Mouse (Mus musculus) midbrain, postnatal 0 days (tissue): ENCODE measurements around the gene D130043K22Rik. TPM values are rescaled to one million over a fixed set of nuclear protein-coding genes. Genes with fewer than 3 reads are reported as not detected.

Source experiments
- ATAC-seq: fragments of 200-750 bp; cut with Nextera tagmentation; 2 replicates; pipeline ENCODE4 v1.8.0; 2017; ENCODE audit warnings: moderate number of reproducible peaks, mild to moderate bottlenecking, moderate TSS enrichment, moderate library complexity; ENCODE audit not compliant: low FRiP score
- DNase-seq: peaks from one replicate; pipeline ENCODE4 v3.0.0-alpha.2; 2015; ENCODE audit warnings: low spot score
- H3K27ac ChIP-seq: fragments of 300-500 bp; sonication (generic); 2 replicates; pipeline ENCODE4 v1.5.1; 2014; ENCODE audit warnings: low read depth, mild to moderate bottlenecking, low read length, mixed read lengths
- H3K27me3 ChIP-seq: fragments of 300-500 bp; sonication (generic); 2 replicates; pipeline ENCODE4 v1.6.1; 2014; ENCODE audit warnings: low read length, control low read depth, mixed read lengths; ENCODE audit not compliant: insufficient read depth
- H3K36me3 ChIP-seq: fragments of 300-500 bp; sonication (generic); 2 replicates; pipeline ENCODE4 v1.6.1; 2014; ENCODE audit warnings: low read length, control low read depth, mixed read lengths; ENCODE audit not compliant: insufficient read depth
- H3K4me1 ChIP-seq: fragments of 300-500 bp; sonication (generic); 2 replicates; pipeline ENCODE4 v1.6.1; 2014; ENCODE audit warnings: mild to moderate bottlenecking, control low read depth, antibody characterized with exemption, low read length, mixed read lengths; ENCODE audit not compliant: insufficient read depth
- H3K4me2 ChIP-seq: fragments of 300-500 bp; sonication (generic); 2 replicates; pipeline ENCODE4 v1.6.1; 2014; ENCODE audit warnings: low read depth, mild to moderate bottlenecking, low read length, mixed read lengths; ENCODE audit not compliant: poor library complexity, severe bottlenecking
- H3K4me3 ChIP-seq: fragments of 300-500 bp; sonication (generic); 2 replicates; pipeline ENCODE4 v1.5.1; 2014; ENCODE audit warnings: low read depth, mild to moderate bottlenecking, low read length, moderate library complexity
- H3K9ac ChIP-seq: fragments of 300-500 bp; sonication (generic); replicated peaks from 2 replicates; pipeline ENCODE4 v1.6.1; 2014; ENCODE audit warnings: mild to moderate bottlenecking, low read length, moderate library complexity, mixed read lengths; ENCODE audit not compliant: poor library complexity, severe bottlenecking
- H3K9me3 ChIP-seq: fragments of 300-500 bp; sonication (generic); 2 replicates; pipeline ENCODE4 v1.6.1; 2016; ENCODE audit warnings: low read length, control low read depth
- CTCF ChIP-seq: IDR thresholded peaks from 2 replicates; pipeline ENCODE4 v1.5.1; 2016; ENCODE audit warnings: antibody characterized with exemption, mild to moderate bottlenecking
- WGBS: fragments of 180-500 bp; shearing (Covaris S2); extraction: QIAGEN DNeasy Blood & Tissue Kit; methylation state at CpG from one replicate; pipeline ENCODE4 v1.1.7; 2014; 5-methylcytosine and 5-hydroxymethylcytosine counted together
- polyA plus RNA-seq: library from polyadenylated mRNA; unstranded; fragments of >200 nt; fragmentation: Nextera tagmentation; extraction: Ambion mirVana; gene quantifications from 2 replicates; pipeline ENCODE4 v1.2.1, GENCODE M21; 2015
- total RNA-seq: library from RNA; depleted of rRNA; stranded (reverse); fragments of >200 nt; gene quantifications from 2 replicates; pipeline ENCODE4 v1.2.3, GENCODE M21; 2014; rRNA removed

Gene D130043K22Rik
- total and polyA plus RNA-seq, 2 experiments from 2014 or later: 9.4 to 13.8 TPM

DNA sequence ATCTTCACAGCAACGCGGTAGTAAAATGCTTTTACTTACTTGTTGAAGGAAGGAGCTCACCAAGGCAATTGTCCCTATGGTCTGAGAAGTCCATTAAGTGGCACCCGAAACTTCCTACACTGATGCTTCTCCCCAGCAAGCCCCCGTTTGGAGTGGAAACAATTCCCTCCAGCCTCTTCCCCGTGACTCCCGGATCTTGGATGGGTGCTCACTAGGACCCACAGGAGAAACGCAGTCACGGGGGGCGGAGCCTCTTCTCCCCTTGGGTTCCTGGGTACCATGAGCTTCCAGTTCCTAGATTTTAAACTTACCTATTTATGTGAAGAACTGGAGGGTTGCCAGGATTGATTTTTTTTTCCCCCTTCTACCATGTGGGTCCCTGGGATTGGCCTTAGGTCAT is 94.5 kb downstream of the D130043K22Rik start:
- WGBS: 92% methylated on average over 9 of the region's 9 CpGs
- no peak for DNase-seq
- no peak for ATAC-seq

DNA sequence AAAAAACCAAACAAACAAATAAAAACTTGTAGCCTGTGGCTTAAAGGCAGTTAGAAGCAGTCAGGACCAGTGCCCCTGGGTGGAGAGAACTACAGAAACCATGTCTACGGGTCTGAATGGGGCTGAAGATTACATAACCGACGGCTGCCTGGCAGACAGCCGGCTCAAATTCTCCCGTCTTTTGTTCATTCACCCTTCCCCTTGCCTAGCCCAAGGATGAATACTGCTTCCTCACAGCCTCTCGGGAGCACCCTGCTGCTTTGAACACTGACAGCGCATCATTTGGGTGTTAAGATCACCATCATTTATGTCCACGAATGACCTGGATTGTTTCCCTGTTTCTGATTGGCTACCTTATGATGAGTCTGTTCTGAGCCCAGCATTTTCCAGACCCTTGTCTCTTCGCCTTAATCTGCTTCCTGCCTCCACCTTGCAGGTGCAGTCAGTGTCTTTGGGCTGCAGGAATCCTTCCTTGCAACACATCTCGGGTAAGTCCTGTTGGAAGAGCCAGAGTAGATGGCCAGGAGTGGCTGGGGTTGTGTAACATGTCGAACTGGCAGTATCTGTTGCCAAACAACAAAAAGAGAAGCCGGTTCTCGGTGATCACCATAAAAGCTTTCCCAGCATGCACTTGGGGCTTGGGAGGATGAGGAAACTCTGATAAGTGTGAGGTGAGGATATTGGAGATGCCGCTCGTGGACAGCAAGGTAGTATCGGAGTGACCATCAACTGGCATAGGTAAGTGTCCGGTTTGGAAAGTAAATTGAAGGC is 97.8 kb downstream of the D130043K22Rik start, which contains the start of gene Gpld1:
TSS of gene Gpld1 (plus strand) at position 641 of the 771 bp plus-strand sequence.
- TF ChIP-seq CTCF: no peak
- no peaks in the 10 kb centered on the region for H3K27me3 ChIP-seq
- no peaks in the 10 kb centered on the region for H3K36me3 ChIP-seq
- DNase-seq (peak; percentile 2), ATAC-seq (no peak)
- no peak within 1 kb of the TSS for H3K4me2 ChIP-seq
- H3K27ac ChIP-seq: no peak within 1 kb of the TSS
- H3K4me1 ChIP-seq: peaks cover 11% of the 10 kb centered on the region; the same call in 1 of the 2 replicates
- 42% methylated on average over 17 of the region's 17 CpGs for WGBS
- H3K9me3 ChIP-seq: no peaks in the 10 kb centered on the region
- H3K4me3 ChIP-seq: no peak within 1 kb of the TSS
- H3K9ac ChIP-seq: no peak within 1 kb of the TSS

More for the DNA sequence above, 94.5 kb downstream of the D130043K22Rik start:
- no peaks in the 10 kb centered on the region for H3K9me3 ChIP-seq
- no peaks in the 10 kb centered on the region for H3K27me3 ChIP-seq
- no peak overlapping the region for H3K27ac ChIP-seq
- H3K4me2 ChIP-seq: no peak overlapping the region
- no peak for TF ChIP-seq CTCF
- H3K9ac ChIP-seq: no peak overlapping the region
- H3K36me3 ChIP-seq: no peaks in the 10 kb centered on the region
- H3K4me3 ChIP-seq: no peak overlapping the region
- H3K4me1 ChIP-seq: peaks cover 15% of the 10 kb centered on the region; the same call in 1 of the 2 replicates

DNA sequence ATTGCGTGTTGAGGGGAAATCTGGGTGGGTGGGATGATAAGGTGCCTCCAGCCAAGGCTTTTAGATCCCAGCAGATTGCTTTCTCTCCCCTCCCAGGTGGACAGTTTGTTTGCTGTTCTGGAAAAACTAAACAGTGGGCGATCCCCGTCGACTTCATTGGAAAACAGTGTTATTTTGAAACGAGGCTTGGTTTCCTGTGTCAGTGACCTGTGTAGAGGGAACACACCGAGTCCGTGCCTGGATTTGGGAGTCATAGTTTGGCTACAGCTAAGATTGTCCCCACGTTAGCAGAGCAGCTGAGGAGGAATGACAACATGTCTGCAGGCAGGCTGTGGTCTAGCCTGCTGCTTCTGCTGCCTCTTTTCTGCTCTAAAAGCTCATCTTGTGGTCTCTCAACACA is 98.4 kb downstream of the D130043K22Rik start:
- DNase-seq (no peak), ATAC-seq (no peak)
- Histone ChIP-seq H3K36me3 (no peaks in the 10 kb centered on the region), H3K27ac (no peak overlapping the region), H3K4me2 (no peak overlapping the region), H3K9me3 (no peaks in the 10 kb centered on the region), H3K9ac (no peak overlapping the region), H3K27me3 (no peaks in the 10 kb centered on the region), H3K4me1 (peaks cover 6% of the 10 kb centered on the region; the same call in 1 of the 2 replicates), H3K4me3 (no peak overlapping the region)
- WGBS: 82% methylated on average over 8 of the region's 8 CpGs
- no peak for TF ChIP-seq CTCF

DNA sequence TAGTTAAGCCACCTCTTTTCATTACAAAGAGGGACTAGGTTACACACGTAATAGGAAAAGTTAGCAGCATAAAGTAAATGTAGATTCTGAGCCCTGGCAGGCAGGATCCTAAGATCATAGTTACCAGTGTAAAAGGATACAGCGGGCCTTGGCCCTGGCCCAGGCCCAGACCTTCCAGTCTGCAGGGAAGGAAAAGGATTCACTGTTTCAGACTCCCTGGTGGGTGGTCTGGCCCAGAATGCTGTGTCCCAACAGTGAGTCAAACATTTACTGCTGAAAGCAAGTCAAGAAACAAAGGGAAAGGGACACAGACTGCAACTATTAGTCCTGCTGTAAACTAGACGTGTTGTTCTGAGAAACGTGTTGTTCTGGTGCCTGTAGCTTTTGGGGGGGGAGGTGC is 100.6 kb downstream of the D130043K22Rik start:
- Histone ChIP-seq H3K27me3 (no peaks in the 10 kb centered on the region), H3K9ac (no peak overlapping the region), H3K4me1 (peaks cover 3% of the 10 kb centered on the region; the same call in 1 of the 2 replicates), H3K36me3 (no peaks in the 10 kb centered on the region), H3K9me3 (no peaks in the 10 kb centered on the region), H3K4me2 (no peak overlapping the region), H3K27ac (no peak overlapping the region), H3K4me3 (no peak overlapping the region)
- DNase-seq (peak; percentile 82), ATAC-seq (peak; percentile 79)
- 23% methylated on average over 4 of the region's 4 CpGs for WGBS
- TF ChIP-seq CTCF: no peak

DNA sequence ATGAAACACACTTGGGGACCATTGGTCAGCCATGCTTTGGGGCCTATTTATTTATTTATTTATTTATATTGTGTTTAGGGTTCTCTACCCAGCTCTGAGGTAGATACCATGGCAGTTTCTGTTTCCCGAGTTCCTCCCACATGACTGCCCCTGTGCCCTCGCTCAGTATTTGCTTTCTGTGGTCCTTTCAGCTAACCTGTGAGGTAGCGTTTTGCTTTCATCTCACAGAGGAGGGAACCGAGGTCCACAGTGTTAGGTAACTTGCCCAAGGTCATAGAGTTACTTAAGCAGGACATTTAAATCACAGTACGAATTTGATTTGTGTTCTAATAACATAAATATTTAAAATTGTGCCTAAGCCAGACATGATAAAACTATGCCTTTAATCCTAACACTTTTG is 102.2 kb downstream of the D130043K22Rik start:
- ATAC-seq (no peak), DNase-seq (no peak)
- Histone ChIP-seq H3K4me1 (no peaks in the 10 kb centered on the region), H3K27ac (no peak overlapping the region), H3K4me3 (no peak overlapping the region), H3K9ac (no peak overlapping the region), H3K4me2 (no peak overlapping the region), H3K27me3 (no peaks in the 10 kb centered on the region), H3K9me3 (no peaks in the 10 kb centered on the region), H3K36me3 (no peaks in the 10 kb centered on the region)
- 87% methylated on average over 5 of the region's 5 CpGs for WGBS
- no peak for TF ChIP-seq CTCF

DNA sequence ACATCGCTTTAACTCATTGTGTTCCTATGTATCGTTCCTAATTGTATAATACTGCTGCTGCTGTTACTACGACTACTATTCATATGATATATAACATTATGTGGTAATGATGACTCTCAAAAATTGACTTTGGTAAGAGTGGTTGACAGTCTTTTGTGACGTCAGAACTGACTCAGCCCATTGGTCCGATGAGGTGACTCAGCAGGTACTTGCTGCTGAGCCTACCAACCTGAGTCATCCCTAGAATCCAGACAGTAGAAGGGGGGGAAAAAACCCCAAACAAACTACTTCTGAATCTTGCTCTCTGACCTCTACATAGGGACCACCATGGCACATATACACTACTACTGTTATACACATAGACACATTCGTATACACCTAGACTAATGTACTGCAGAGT is 103.9 kb downstream of the D130043K22Rik start:
- H3K4me2 ChIP-seq: no peak overlapping the region
- H3K4me3 ChIP-seq: no peak overlapping the region
- H3K9ac ChIP-seq: no peak overlapping the region
- H3K27ac ChIP-seq: no peak overlapping the region
- no peaks in the 10 kb centered on the region for H3K4me1 ChIP-seq
- no peaks in the 10 kb centered on the region for H3K36me3 ChIP-seq
- no peak for DNase-seq
- no peaks in the 10 kb centered on the region for H3K27me3 ChIP-seq
- TF ChIP-seq CTCF: no peak
- H3K9me3 ChIP-seq: no peaks in the 10 kb centered on the region
- 90% methylated on average over 6 of the region's 6 CpGs for WGBS
- ATAC-seq: no peak

Other genes with a start within 250 kb of the D130043K22Rik start
- gene Armh2, start 103.9 kb upstream of the D130043K22Rik start, total RNA-seq: not detected in 2 replicates
- 0.20 TPM in 1 of 2 replicates, not detected in the other for gene Armh2, start 103.9 kb upstream of the D130043K22Rik start, polyA plus RNA-seq
- 2.3 and 9.4 TPM in 2 replicates for gene Gmnn, start 83.2 kb upstream of the D130043K22Rik start, total RNA-seq
- 10.2 and 11.6 TPM in 2 replicates for gene Gmnn, start 83.2 kb upstream of the D130043K22Rik start, polyA plus RNA-seq
- 52.2 and 61.8 TPM in 2 replicates for gene BC005537, start 43.5 kb upstream of the D130043K22Rik start, total RNA-seq
- gene BC005537, start 43.5 kb upstream of the D130043K22Rik start, polyA plus RNA-seq: 16.3 and 18.2 TPM in 2 replicates
- gene Acot13, start 13.6 kb upstream of the D130043K22Rik start, total RNA-seq: 15.1 and 25.4 TPM in 2 replicates
- gene Acot13, start 13.6 kb upstream of the D130043K22Rik start, polyA plus RNA-seq: 60.2 and 67.1 TPM in 2 replicates
- 26.6 and 27.0 TPM in 2 replicates for gene Tdp2, start 13.5 kb upstream of the D130043K22Rik start, total RNA-seq
- gene Tdp2, start 13.5 kb upstream of the D130043K22Rik start, polyA plus RNA-seq: 25.5 and 28.5 TPM in 2 replicates
- gene Aldh5a1, start 92.5 kb downstream of the D130043K22Rik start, total RNA-seq: 45.8 and 53.8 TPM in 2 replicates
- 14.6 and 15.4 TPM in 2 replicates for gene Aldh5a1, start 92.5 kb downstream of the D130043K22Rik start, polyA plus RNA-seq
- 5.5 and 6.3 TPM in 2 replicates for gene Gpld1, start 98.0 kb downstream of the D130043K22Rik start, total RNA-seq
- 2.6 and 3.8 TPM in 2 replicates for gene Gpld1, start 98.0 kb downstream of the D130043K22Rik start, polyA plus RNA-seq
- gene Mrs2, start 175.2 kb downstream of the D130043K22Rik start, total RNA-seq: 41.8 and 42.0 TPM in 2 replicates
- gene Mrs2, start 175.2 kb downstream of the D130043K22Rik start, polyA plus RNA-seq: 10.9 and 13.0 TPM in 2 replicates
- gene Dcdc2a, start 210.9 kb downstream of the D130043K22Rik start, total RNA-seq: 1.5 and 3.8 TPM in 2 replicates
- 6.3 and 8.0 TPM in 2 replicates for gene Dcdc2a, start 210.9 kb downstream of the D130043K22Rik start, polyA plus RNA-seq